Mouse (Mus musculus): ENCODE results near the gene Bcl7c.
"Not testable (repeated sequence)": the region's sequence is repeated elsewhere in the genome, so short reads cannot be mapped to it uniquely, and the experiment has no call there.

The Bcl7c gene

DNA sequence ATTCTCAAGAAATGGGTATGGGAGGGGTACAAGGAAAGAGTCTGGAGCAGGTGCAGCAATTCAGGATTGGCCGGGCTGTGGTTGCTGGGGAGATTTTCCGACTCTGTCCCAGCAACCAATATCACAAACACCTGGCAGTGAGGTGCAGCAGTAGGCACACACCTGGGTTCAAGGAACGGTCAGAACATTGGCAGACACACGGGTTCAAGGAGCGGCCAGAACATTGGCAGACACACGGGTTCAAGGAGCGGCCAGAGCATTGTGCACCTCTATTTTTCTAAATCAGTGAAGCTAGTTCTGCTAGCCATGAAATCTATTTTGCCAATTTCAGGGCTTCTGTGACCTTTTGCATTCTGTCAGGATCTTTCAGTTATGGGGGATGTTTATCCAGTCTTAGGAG, 61.2 kb downstream of the Bcl7c start:
- DNase-seq (ENCODE audit: low spot score), result not testable (repeated sequence)

DNA sequence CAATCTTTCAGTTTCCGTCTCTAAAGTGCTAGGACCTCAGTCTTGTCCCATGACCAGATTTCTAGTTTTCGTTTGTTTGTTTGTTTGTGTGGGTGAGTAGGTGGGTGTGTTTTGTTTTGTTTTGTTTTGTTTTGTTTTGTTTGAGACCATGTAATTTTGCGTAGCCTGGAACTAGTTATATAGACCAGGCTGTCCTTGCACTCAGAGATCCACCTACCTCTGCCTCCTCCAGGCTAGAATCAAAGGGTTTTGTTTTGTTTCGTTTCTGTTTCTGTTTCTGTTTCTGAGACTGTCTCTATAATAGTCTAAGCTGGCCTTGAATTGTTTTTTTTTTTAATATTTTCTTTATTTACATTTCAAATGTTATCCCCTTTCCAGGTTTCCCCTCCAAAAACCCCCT, 62.4 kb downstream of the Bcl7c start:
- no peak for DNase-seq (ENCODE audit: low spot score)

DNA sequence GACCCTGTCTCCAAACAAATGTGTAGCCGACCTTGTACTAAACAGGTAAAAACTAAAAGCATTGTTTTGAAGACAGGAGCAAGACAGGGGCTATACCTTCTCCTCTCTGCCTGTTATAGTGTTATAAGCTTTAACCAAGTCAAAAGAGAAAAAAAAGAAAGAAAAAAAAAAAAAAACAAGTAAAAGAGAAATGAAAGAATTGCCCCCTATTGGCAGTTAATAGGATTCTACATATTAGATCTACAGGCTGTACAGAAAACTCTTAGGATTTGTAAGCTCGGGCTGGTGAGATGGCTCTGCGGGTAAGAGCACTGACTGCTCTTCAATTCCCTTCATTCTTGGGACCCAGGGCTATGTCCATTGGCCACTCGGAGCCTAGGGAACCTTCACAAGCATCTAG, 66.5 kb downstream of the Bcl7c start:
- no peak for DNase-seq (ENCODE audit: low spot score)

DNA sequence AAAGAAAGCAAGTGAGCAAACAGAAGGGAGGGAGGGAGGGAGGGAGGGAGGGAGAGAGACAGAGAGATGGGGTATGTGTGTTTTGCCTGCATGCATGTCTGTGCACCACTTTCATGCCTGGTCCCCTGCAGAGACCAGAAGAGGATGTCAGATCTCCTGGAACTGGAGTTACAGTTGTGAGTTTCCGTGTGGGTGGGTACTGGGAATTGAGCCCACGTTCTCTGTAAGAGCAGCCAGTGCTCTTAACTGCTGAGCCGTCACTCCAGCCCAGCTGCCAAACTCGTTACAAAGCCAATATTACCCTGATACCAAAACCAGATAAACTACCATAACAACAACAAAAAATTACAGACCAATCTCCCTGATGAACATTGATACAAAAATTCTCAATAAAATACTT, 67.5 kb downstream of the Bcl7c start:
- no peak for DNase-seq (ENCODE audit: low spot score)

DNA sequence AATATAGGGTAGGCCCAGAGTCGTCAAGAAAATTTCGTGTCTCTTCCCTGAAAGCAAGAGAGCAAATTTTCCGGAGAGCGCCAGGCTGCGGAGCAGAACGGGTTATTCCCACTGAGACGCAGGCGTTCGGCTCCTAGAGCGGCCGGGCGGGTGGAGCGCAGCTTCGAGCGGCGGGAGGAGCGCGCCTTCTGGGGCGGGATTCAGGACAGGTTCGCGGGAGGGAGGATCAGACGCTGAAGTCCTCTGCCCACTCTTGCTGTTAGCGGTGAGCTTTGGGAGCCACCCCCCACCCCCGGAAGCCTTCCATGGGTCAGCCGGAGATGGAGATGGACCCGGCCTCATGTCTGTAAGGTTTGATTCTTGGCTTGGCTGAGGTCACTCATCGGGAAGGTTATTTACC, 71.8 kb downstream of the Bcl7c start:
- DNase-seq (ENCODE audit: low spot score), result peak; percentile 83

DNA sequence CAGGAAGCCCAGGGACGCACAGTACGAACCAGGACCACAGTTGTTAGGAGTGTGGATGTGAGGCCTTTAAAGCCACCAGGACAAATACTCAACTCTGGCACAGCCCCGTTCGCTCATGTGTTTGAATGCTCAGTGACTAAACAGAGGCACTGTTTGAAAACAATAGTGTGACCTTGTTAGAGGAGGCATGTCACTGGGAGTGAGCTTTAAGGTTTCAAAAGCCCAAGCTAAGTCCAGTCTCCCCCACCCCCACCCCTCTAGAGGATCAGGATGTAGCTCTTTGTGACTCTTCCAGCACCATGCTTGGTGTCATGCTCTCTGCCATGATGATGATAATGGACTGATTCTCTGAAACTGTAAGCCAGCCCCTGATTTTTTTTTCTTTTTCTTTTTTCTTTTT, 77.3 kb downstream of the Bcl7c start:
- no peak for DNase-seq (ENCODE audit: low spot score)

DNA sequence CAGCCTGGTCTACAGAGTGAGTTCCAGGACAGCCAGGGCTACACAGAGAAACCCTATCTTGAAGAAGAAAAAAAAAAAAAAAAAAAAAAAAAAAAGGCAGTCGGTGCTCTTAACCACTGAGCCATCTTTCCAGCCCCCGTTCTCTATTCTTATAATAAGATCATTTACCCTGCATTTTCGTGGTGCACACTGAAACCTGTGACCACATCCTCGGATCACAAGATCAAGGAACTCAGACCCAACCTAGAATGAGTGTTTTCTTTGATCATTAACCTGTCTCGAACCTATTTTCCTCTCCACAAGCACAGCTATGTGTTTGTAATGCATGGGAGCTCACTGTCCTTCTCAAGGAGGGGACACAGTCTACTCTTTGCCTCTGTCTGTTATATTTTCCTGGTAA, 80.1 kb downstream of the Bcl7c start:
- DNase-seq (ENCODE audit: low spot score), result no peak

DNA sequence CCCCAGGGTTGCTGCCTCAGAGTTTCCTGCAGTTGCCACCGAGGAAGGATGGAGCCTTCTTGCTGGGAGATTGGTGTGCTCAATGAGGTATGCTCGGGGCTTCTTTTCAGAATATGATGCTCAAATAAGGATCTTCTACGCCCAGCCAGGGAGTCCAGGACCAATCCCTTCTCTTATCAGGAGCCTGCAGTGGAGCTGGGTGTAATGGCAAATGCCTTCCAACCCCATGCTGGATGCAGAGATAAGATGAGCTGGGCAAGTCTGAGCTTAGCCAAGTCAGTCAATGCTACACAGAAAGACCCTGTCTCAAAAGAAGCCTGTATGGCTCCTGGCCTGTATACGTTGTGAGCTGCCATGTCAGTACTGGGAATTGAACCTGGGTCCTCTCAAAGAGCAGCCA, 82.3 kb downstream of the Bcl7c start:
- no peak for DNase-seq (ENCODE audit: low spot score)

DNA sequence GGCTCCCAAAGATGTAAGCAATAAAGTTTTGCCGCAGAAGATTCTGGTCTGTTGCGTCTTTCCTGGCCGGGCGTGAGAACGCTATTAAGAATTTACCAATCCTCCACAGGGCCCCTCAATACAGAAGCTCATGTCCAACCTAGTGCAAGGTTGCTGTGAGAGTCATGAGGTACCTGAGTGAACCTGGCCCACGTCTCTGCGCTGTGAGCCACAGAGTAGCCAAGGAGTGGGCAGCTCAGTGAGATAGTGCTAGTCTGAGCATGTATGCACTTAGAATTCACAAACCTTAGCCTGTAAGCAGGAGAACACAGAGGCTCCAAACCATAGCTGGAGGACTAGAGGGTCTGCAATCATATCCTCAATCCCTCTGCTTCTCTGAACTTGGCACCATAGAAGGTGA, 82.7 kb downstream of the Bcl7c start:
- DNase-seq (ENCODE audit: low spot score), result no peak

DNA sequence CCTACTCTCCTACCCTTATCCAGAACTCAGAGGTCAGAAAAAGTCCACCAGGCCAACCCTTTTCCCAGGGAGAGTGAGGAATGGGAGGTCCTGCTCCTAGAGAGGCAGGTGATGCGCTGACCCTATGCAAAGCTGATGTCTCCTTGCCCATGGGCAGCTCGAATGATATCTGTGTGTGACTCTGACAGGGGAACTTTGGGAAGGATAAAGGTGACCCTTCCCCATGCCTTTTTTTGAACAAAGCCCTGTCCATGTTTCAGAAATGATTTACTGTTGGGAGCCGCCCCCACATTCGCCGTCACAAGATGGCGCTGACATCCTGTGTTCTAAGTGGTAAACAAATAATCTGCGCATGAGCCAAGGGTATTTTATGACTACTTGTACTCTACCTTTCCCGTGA, 90.3 kb downstream of the Bcl7c start:
- DNase-seq (ENCODE audit: low spot score), result not testable (repeated sequence)

DNA sequence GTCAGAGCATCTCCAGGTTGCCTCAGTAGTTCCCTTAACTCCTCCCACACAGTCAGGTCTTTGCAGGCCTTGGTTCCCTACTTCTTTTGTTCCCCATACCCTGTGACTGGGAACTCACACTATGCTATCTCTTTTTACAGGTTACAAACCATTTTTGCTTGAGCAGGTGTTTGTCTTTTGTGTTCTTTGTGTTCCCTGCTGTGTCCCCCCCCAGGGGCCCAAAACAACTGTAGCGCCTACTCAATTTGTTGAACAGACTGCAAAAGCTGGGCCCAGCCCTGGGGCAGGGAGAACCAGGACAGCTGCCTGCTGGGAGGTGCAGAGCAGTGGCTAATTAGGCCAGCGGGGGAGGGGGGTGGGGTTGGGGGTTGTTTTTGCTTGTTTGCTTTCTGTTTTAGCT, 90.8 kb downstream of the Bcl7c start:
- no peak for DNase-seq (ENCODE audit: low spot score)

DNA sequence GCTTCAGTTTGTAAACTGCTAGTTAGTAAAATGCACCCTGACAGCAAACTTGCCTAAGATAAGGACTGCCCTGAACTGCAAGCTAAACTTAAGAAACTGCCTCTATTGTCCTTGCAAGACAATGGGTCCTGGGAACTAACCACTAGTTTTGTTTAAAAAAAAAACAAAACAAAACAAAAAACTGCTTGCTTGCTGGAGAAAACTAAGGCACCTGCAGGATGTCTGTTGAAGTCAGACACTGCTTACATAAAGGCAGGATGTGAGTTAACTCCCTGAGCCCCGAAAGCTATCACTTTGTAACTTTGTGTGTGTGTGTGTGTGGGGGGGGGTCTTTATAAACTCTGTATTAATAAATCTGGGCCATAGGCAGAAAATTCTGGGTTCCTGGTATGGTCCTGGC, 91.9 kb downstream of the Bcl7c start:
- DNase-seq (ENCODE audit: low spot score), result no peak

DNA sequence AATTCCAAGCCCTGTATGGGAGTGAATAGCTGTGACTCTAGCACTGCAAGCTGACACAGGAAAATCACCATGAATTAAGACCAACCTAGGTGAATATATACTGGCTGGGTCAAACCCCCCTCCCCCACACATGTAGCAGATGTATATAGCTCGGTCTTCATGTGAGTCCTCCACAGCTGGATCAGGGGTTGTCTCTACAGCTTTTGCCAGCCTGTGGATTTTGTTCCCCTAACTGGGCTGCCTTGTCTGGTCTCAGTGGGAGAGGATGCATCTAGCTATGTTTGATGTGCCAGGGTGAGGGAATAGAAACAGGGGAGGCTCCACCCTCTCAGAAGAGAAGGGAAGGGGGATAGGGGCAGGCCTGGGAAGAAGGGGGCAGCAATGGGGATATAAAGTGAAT, 92.4 kb downstream of the Bcl7c start:
- DNase-seq (ENCODE audit: low spot score), result no peak

DNA sequence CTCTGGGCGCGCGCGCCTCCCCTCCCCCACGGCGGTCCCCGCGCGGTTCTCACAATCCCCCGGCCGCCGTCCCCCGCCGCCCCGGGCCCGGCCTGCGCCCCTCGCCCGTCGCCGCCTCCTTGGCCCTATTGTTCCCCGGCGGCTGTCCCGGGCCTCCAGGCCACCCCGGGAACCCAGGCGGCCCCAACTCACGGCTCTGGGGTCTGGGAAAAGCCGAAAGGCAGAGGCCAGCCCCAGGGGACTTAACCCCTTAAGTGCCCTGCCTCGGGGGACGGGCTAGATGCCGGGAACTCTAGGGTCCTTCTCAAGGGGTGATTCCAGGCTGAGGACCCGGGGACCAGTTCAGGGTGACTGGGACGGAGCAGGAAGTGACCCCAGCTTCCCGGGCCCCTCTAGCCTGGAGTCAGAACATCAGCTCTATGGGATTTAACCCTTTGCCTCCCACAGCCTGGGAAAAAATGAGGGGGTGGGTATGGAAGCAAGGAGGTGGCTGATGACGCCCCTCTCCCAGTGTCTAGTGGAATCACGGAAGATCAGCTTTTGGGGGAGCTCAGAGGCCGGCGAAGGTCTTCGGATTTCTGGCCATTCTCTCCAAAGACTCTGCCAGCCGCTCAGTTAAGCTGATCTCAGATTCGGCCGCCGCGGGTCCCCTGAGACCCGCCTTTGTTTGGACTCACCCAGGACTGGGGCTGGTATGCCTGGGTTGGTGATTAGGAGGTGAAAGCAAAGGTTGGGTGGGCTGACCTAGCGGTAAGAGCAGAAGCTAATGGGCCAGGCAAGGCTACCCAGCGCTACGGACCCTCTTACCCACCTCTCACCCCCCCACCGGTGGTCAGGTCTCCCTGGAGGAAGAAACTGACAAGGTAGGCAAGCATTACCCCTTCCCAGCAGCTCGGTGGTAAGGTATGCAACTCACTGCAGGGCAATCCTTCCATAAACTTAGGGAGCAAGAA, 93.6 kb downstream of the Bcl7c start, which contains the start of gene Zfp629:
Gene Zfp629 (minus strand): TSS at position 907 of the 953 bp plus-strand sequence.
- peak; percentile 95 for DNase-seq (ENCODE audit: low spot score)

DNA sequence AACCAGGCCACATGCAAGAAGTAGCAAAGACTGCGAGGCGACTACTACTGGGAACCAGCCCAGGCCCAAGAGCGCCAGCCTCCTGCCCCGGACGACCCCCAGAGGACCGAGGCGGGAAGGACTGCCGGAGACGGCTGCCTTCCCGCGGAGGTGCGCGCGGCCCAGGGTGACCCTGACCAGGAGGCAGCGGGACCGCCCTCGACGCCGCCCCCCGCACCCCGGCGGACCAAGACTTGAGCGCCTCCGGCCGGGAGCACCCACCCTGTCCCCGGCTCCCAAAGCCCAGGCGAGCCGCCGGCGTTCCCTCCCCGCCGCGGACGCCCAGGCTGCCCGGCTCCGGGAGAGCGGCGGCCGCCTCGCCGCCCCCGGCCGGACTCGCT, 94.2 kb downstream of the Bcl7c start:
- DNase-seq (ENCODE audit: low spot score), result peak; percentile 63

DNA sequence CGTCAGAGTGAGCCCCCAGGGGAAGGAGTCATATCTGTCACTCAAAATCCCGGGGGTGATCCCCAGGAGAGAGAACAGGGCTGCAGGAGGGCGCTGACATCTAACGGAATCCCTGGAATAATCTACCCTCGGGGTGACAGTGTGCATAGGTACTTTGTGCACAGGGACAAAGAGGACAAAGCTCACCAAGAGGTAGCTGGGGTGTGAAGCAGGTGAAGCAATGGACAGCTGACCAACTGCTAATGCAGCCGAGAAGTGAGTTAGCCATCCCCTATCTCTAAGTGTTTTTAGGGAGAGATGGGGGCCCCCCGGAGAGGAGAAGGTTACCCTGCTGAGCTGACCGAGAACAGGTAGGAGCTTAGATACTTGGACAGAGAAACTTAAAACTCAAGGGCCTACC, 94.6 kb downstream of the Bcl7c start:
- no peak for DNase-seq (ENCODE audit: low spot score)

DNA sequence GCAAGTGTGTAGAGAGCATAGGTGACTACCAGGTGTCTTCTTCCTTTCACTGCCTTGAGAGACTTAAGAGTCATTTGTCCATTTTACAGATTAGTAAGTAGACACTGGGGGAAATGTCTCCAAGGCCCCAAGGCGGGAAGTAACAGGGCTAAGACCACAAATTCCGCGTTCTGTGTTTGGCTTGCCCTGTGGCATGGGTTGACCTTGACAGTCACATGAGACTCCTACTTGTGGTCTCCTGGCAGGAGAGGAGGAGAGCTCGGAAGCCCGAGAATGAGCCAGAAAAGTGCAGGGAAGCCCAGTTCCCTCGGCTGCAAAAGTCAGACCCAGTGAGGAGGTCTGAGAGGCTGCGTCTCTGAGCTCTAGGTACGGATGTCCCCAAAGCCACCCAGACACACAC, 95.2 kb downstream of the Bcl7c start:
- no peak for DNase-seq (ENCODE audit: low spot score)

DNA sequence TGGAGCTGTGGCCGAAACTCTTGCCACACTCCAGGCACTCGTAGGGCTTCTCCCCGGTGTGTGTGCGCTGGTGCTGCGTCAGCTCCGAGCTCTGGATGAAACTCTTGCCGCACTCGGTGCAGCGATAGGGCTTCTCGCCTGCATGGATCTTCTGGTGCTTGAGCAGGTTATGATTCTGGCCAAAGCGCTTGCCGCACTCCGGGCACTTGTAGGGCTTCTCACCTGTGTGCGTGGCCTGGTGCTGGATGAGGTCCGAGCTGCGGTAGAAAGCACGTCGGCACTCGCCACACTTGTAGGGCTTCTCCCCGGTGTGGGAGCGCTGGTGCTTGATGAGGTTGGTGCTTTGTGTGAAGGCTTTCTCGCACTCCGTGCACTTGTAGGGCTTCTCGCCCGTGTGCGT, 97.2 kb downstream of the Bcl7c start:
- DNase-seq (ENCODE audit: low spot score), result no peak
